Mouse (Mus musculus): ENCODE results near the gene Pigq. TPM values are rescaled to one million over a fixed set of nuclear protein-coding genes. Genes with fewer than 3 reads are reported as not detected.
A peak's percentile ranks its signal among the peaks of the same experiment; 100 is the strongest.

The Pigq gene
- polyA plus RNA-seq, 1 experiment, result 24.4 TPM

GRCm38 (mm10) chr17:25888837-25889236 lies 55.9 kb downstream of the Pigq start:
- H3K27ac ChIP-seq (ENCODE audit: control insufficient read depth, insufficient read depth, low read depth, low read length), result no peak overlapping the region
- H3K27me3 ChIP-seq (ENCODE audit: control insufficient read depth, insufficient read depth, low read length), result no peaks in the 10 kb centered on the region
- H3K36me3 ChIP-seq (ENCODE audit: control insufficient read depth, insufficient read depth, low read length), result peaks cover 1% of the 10 kb centered on the region; the same call in 1 of the 2 replicates
- H3K4me3 ChIP-seq (ENCODE audit: control insufficient read depth, low read depth, low read length), result peak overlapping the region; percentile 56
- H3K4me1 ChIP-seq (ENCODE audit: control insufficient read depth, insufficient read depth, low read length), result no peaks in the 10 kb centered on the region; the same call in 1 of the 2 replicates
- TF ChIP-seq POLR2A (IDR thresholded peaks at IDR 0.05; ENCODE audit: control insufficient read depth, low read depth, low read length) (no peak), CTCF (IDR thresholded peaks at IDR 0.05; ENCODE audit: control insufficient read depth, insufficient read depth, insufficient replicate concordance, low read depth, low read length) (no peak)

GRCm38 (mm10) chr17:25887467-25887866 lies 57.3 kb downstream of the Pigq start:
- Histone ChIP-seq H3K4me1 (ENCODE audit: control insufficient read depth, insufficient read depth, low read length) (no peaks in the 10 kb centered on the region; the same call in 1 of the 2 replicates), H3K4me3 (ENCODE audit: control insufficient read depth, low read depth, low read length) (no peak overlapping the region), H3K27ac (ENCODE audit: control insufficient read depth, insufficient read depth, low read depth, low read length) (no peak overlapping the region), H3K27me3 (ENCODE audit: control insufficient read depth, insufficient read depth, low read length) (no peaks in the 10 kb centered on the region), H3K36me3 (ENCODE audit: control insufficient read depth, insufficient read depth, low read length) (peaks cover 1% of the 10 kb centered on the region; the same call in 1 of the 2 replicates)
- TF ChIP-seq CTCF (IDR thresholded peaks at IDR 0.05; ENCODE audit: control insufficient read depth, insufficient read depth, insufficient replicate concordance, low read depth, low read length) (no peak), POLR2A (IDR thresholded peaks at IDR 0.05; ENCODE audit: control insufficient read depth, low read depth, low read length) (no peak)

GRCm38 (mm10) chr17:25886806-25887205 lies 57.9 kb downstream of the Pigq start:
- peaks cover 1% of the 10 kb centered on the region; the same call in 1 of the 2 replicates for H3K36me3 ChIP-seq (ENCODE audit: control insufficient read depth, insufficient read depth, low read length)

GRCm38 (mm10) chr17:25885636-25886035 lies 59.1 kb downstream of the Pigq start:
- H3K4me1 ChIP-seq (ENCODE audit: control insufficient read depth, insufficient read depth, low read length), result no peaks in the 10 kb centered on the region
- no peak overlapping the region for H3K27ac ChIP-seq (ENCODE audit: control insufficient read depth, insufficient read depth, low read depth, low read length)
- no peak; the same call in 1 of the 2 replicates for TF ChIP-seq CTCF (IDR thresholded peaks at IDR 0.05; ENCODE audit: control insufficient read depth, insufficient read depth, insufficient replicate concordance, low read depth, low read length)
- TF ChIP-seq POLR2A (IDR thresholded peaks at IDR 0.05; ENCODE audit: control insufficient read depth, low read depth, low read length), result no peak
- H3K4me3 ChIP-seq (ENCODE audit: control insufficient read depth, low read depth, low read length), result no peak overlapping the region
- H3K27me3 ChIP-seq (ENCODE audit: control insufficient read depth, insufficient read depth, low read length), result no peaks in the 10 kb centered on the region
- H3K36me3 ChIP-seq (ENCODE audit: control insufficient read depth, insufficient read depth, low read length), result peaks cover 1% of the 10 kb centered on the region; the same call in 1 of the 2 replicates

More at GRCm38 (mm10) chr17:25886806-25887205, 57.9 kb downstream of the Pigq start:
- Histone ChIP-seq H3K27me3 (ENCODE audit: control insufficient read depth, insufficient read depth, low read length) (no peaks in the 10 kb centered on the region), H3K27ac (ENCODE audit: control insufficient read depth, insufficient read depth, low read depth, low read length) (no peak overlapping the region), H3K4me1 (ENCODE audit: control insufficient read depth, insufficient read depth, low read length) (no peaks in the 10 kb centered on the region; the same call in 1 of the 2 replicates), H3K4me3 (ENCODE audit: control insufficient read depth, low read depth, low read length) (no peak overlapping the region)
- TF ChIP-seq CTCF (IDR thresholded peaks at IDR 0.05; ENCODE audit: control insufficient read depth, insufficient read depth, insufficient replicate concordance, low read depth, low read length) (no peak), POLR2A (IDR thresholded peaks at IDR 0.05; ENCODE audit: control insufficient read depth, low read depth, low read length) (no peak)

- no peaks in the 10 kb centered on the region for H3K27me3 ChIP-seq (ENCODE audit: control insufficient read depth, insufficient read depth, low read length)
- TF ChIP-seq POLR2A (IDR thresholded peaks at IDR 0.05; ENCODE audit: control insufficient read depth, low read depth, low read length), result no peak
- TF ChIP-seq CTCF (IDR thresholded peaks at IDR 0.05; ENCODE audit: control insufficient read depth, insufficient read depth, insufficient replicate concordance, low read depth, low read length), result no peak
- no peak overlapping the region for H3K4me3 ChIP-seq (ENCODE audit: control insufficient read depth, low read depth, low read length)
- no peaks in the 10 kb centered on the region for H3K4me1 ChIP-seq (ENCODE audit: control insufficient read depth, insufficient read depth, low read length)
- H3K36me3 ChIP-seq (ENCODE audit: control insufficient read depth, insufficient read depth, low read length), result no peaks in the 10 kb centered on the region; the same call in 1 of the 2 replicates
- no peak overlapping the region for H3K27ac ChIP-seq (ENCODE audit: control insufficient read depth, insufficient read depth, low read depth, low read length)
These were observed 60.9 kb downstream of the Pigq start for GRCm38 (mm10) chr17:25883824-25884223.

- no peak for TF ChIP-seq POLR2A (IDR thresholded peaks at IDR 0.05; ENCODE audit: control insufficient read depth, low read depth, low read length)
- no peak for TF ChIP-seq CTCF (IDR thresholded peaks at IDR 0.05; ENCODE audit: control insufficient read depth, insufficient read depth, insufficient replicate concordance, low read depth, low read length)
- Histone ChIP-seq H3K27me3 (ENCODE audit: control insufficient read depth, insufficient read depth, low read length) (no peaks in the 10 kb centered on the region), H3K27ac (ENCODE audit: control insufficient read depth, insufficient read depth, low read depth, low read length) (no peak overlapping the region), H3K4me1 (ENCODE audit: control insufficient read depth, insufficient read depth, low read length) (no peaks in the 10 kb centered on the region), H3K4me3 (ENCODE audit: control insufficient read depth, low read depth, low read length) (no peak overlapping the region), H3K36me3 (ENCODE audit: control insufficient read depth, insufficient read depth, low read length) (no peaks in the 10 kb centered on the region; the same call in 1 of the 2 replicates)
These were observed 61.5 kb downstream of the Pigq start for GRCm38 (mm10) chr17:25883268-25883667.

GRCm38 (mm10) chr17:25882306-25882705 lies 62.4 kb downstream of the Pigq start:
- Histone ChIP-seq H3K27me3 (ENCODE audit: control insufficient read depth, insufficient read depth, low read length) (no peaks in the 10 kb centered on the region), H3K4me3 (ENCODE audit: control insufficient read depth, low read depth, low read length) (no peak overlapping the region), H3K4me1 (ENCODE audit: control insufficient read depth, insufficient read depth, low read length) (no peaks in the 10 kb centered on the region), H3K27ac (ENCODE audit: control insufficient read depth, insufficient read depth, low read depth, low read length) (no peak overlapping the region), H3K36me3 (ENCODE audit: control insufficient read depth, insufficient read depth, low read length) (no peaks in the 10 kb centered on the region; the same call in 1 of the 2 replicates)
- TF ChIP-seq POLR2A (IDR thresholded peaks at IDR 0.05; ENCODE audit: control insufficient read depth, low read depth, low read length) (no peak), CTCF (IDR thresholded peaks at IDR 0.05; ENCODE audit: control insufficient read depth, insufficient read depth, insufficient replicate concordance, low read depth, low read length) (no peak)
